Mouse (Mus musculus) layer of hippocampus, adult 9-10 months (tissue): Measurements from ENCODE around the gene Ugt1a6a.
"Not testable (repeated sequence)": the region's sequence is repeated elsewhere in the genome, so short reads cannot be mapped to it uniquely, and the experiment has no call there.

Experiments used
- DNase-seq: peaks from one replicate; pipeline ENCODE4 v3.0.0; 2022; ENCODE audit warnings: low spot score

The Ugt1a6a gene

GRCm38 (mm10) chr1:88134457-88135011, at the start of gene Ugt1a6a:
Gene Ugt1a6a (plus strand): TSS chr1:88134809.
- DNase-seq = not testable (repeated sequence)

- no peak for DNase-seq
These were observed 48.5 kb upstream of the Ugt1a6a start for GRCm38 (mm10) chr1:88086125-88086524.

- DNase-seq = no peak
These were observed 47.1 kb upstream of the Ugt1a6a start, which contains the start of gene Ugt1a8 for GRCm38 (mm10) chr1:88087513-88087912. Gene Ugt1a8 (plus strand): TSS chr1:88087813.

- no peak for DNase-seq
These were observed 42.3 kb upstream of the Ugt1a6a start for GRCm38 (mm10) chr1:88092341-88092740.

GRCm38 (mm10) chr1:88094270-88094676, 40.3 kb upstream of the Ugt1a6a start:
- not testable (repeated sequence) for DNase-seq

GRCm38 (mm10) chr1:88094941-88095492, 39.6 kb upstream of the Ugt1a6a start, which contains the start of gene Ugt1a7c:
Gene Ugt1a7c (plus strand): TSS chr1:88095062.
- no peak for DNase-seq

- DNase-seq = not testable (repeated sequence)
These were observed 36.1 kb upstream of the Ugt1a6a start for GRCm38 (mm10) chr1:88098546-88098945.

GRCm38 (mm10) chr1:88099691-88100090, 34.9 kb upstream of the Ugt1a6a start:
- not testable (repeated sequence) for DNase-seq

GRCm38 (mm10) chr1:88103019-88103418, 31.6 kb upstream of the Ugt1a6a start, which contains the start of gene Ugt1a6b:
Gene Ugt1a6b (plus strand): TSS chr1:88103252.
- DNase-seq = not testable (repeated sequence)

- DNase-seq = not testable (repeated sequence)
These were observed 30.7 kb upstream of the Ugt1a6a start for GRCm38 (mm10) chr1:88103697-88104468.

GRCm38 (mm10) chr1:88104667-88105430, 29.8 kb upstream of the Ugt1a6a start:
- no peak for DNase-seq

- no peak for DNase-seq
These were observed 29.0 kb upstream of the Ugt1a6a start for GRCm38 (mm10) chr1:88105656-88106055.

- DNase-seq = not testable (repeated sequence)
These were observed 25.5 kb upstream of the Ugt1a6a start for GRCm38 (mm10) chr1:88109027-88109557.

- not testable (repeated sequence) for DNase-seq
These were observed 25.0 kb upstream of the Ugt1a6a start for GRCm38 (mm10) chr1:88109604-88110003.

GRCm38 (mm10) chr1:88112769-88113168, 21.8 kb upstream of the Ugt1a6a start:
- not testable (repeated sequence) for DNase-seq

GRCm38 (mm10) chr1:88120550-88120949, 14.1 kb upstream of the Ugt1a6a start:
- not testable (repeated sequence) for DNase-seq

- DNase-seq = not testable (repeated sequence)
These were observed 13.1 kb upstream of the Ugt1a6a start for GRCm38 (mm10) chr1:88121521-88121920.

- not testable (repeated sequence) for DNase-seq
These were observed 8.7 kb upstream of the Ugt1a6a start for GRCm38 (mm10) chr1:88125827-88126360.

GRCm38 (mm10) chr1:88129091-88129490, 5.5 kb upstream of the Ugt1a6a start:
- not testable (repeated sequence) for DNase-seq

GRCm38 (mm10) chr1:88130223-88130622, 4.4 kb upstream of the Ugt1a6a start:
- not testable (repeated sequence) for DNase-seq

GRCm38 (mm10) chr1:88133908-88134456, 627 bp upstream of the Ugt1a6a start:
- no peak for DNase-seq
